Mouse (Mus musculus): ENCODE data around the gene Anapc5.

The Anapc5 gene

GRCm38 (mm10) chr5:122769101-122769568, 52.0 kb downstream of the Anapc5 start:
- in situ Hi-C loops (cut with MboI, MseI), result no loop called here

- in situ Hi-C loops (cut with MboI, MseI), result no loop called here
Measured at GRCm38 (mm10) chr5:122767283-122767682, 53.9 kb downstream of the Anapc5 start.

DNA sequence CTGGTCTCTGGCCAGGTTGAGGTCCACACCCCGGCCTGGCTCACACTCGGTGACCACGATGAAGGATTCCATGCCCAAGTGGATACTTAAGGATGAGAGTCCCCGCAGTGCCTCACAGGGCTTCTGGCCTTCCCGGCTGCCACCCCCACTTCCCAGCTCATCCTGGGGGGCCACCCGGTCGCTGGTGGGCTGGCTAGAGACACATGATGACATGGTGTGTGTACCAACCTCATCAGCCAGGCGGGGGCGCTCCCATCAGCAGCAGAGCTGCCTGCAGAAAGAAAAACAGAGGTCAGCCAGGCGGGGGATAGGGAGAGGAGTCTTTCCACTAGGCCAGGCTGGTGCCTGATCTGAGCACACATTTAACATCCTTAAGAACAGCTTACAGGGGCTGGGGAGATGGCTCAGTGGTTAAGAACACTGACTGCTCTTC, 57.1 kb downstream of the Anapc5 start:
- in situ Hi-C loops (cut with MboI, MseI), result no loop called here

- in situ Hi-C loops (cut with MboI, MseI), result no loop called here
Measured at GRCm38 (mm10) chr5:122763271-122764031, 57.7 kb downstream of the Anapc5 start.

GRCm38 (mm10) chr5:122756680-122757079, 64.5 kb downstream of the Anapc5 start:
- in situ Hi-C loops (cut with MboI, MseI), result no loop called here

- in situ Hi-C loops (cut with MboI, MseI), result no loop called here
Measured at GRCm38 (mm10) chr5:122756144-122756543, 65.0 kb downstream of the Anapc5 start.

DNA sequence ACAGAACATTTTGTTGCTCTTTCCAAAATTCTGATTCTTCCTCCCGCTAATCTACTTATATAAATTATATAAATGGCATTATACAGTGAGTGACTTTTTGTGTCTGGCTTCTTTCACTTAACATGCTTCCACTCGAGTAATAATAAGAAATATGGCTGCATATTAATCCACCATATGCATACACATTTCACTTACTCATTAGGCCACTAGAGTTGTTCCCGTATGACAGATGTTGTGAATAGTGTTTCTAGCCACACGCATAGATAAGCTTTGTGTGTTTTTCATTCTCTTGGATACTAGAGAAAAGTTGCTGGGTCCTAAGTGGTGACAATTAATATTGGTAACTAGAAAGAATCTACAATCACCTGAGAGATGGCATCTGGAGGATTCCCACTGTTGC, 65.5 kb downstream of the Anapc5 start:
- in situ Hi-C loops (cut with MboI, MseI), result no loop called here

- in situ Hi-C loops (cut with MboI, MseI), result no loop called here
Measured at GRCm38 (mm10) chr5:122754477-122754876, 66.7 kb downstream of the Anapc5 start.

DNA sequence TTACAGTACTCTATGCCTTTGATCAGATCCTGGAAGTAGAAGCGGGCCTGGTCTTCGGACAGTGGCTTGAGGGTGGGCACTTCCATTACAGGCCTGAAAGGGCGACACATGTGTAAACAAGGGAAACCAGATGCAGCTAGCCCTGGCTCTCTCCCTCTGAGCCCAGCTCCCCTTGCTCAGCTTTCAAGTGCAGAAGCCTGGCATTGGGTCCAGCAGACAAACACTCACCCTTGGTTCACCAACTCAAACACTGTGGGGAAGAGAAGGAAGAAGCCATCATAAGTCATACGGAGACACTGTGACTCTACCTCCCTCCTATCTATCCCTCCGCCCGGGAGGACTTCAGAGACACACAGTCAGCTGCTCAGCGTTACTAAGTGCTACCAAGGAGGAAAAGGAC, 73.2 kb downstream of the Anapc5 start:
- in situ Hi-C loops (cut with MboI, MseI), result loop anchor here (10.0 kb wide), 1 partner anchor 437 kb away; the partner anchor contains the start of gene Hpd

- in situ Hi-C loops (cut with MboI, MseI), result loop anchor here (10.0 kb wide), 1 partner anchor 441 kb away; the partner anchor contains the start of gene Hpd
Measured at GRCm38 (mm10) chr5:122743880-122744422, 77.2 kb downstream of the Anapc5 start.

All from regulatory T cell (primary cell).